Mouse (Mus musculus) midbrain, embryonic 10.5 days (tissue): ENCODE measurements around the gene Olfr959. TPM values are rescaled to one million over a fixed set of nuclear protein-coding genes. Genes with fewer than 3 reads are reported as not detected.

Experiments used
- DNase-seq: peaks from one replicate; pipeline ENCODE4 v3.0.0-alpha.2; 2017; ENCODE audit warnings: low spot score
- H3K27ac ChIP-seq: fragments of 300-500 bp; sonication (generic); replicated peaks from 2 replicates; pipeline ENCODE4 v1.5.1; 2016; ENCODE audit warnings: mild to moderate bottlenecking
- H3K27me3 ChIP-seq: fragments of 300-500 bp; sonication (generic); 2 replicates; pipeline ENCODE4 v1.6.1; 2016; ENCODE audit warnings: low read depth, mild to moderate bottlenecking; ENCODE audit not compliant: poor library complexity, severe bottlenecking
- H3K36me3 ChIP-seq: fragments of 300-500 bp; sonication (generic); 2 replicates; pipeline ENCODE4 v1.6.1; 2016; ENCODE audit warnings: mild to moderate bottlenecking, moderate library complexity
- H3K4me1 ChIP-seq: fragments of 300-500 bp; sonication (generic); 2 replicates; pipeline ENCODE4 v1.6.1; 2016
- H3K4me3 ChIP-seq: fragments of 300-500 bp; sonication (generic); 2 replicates; pipeline ENCODE4 v1.5.1; 2016; ENCODE audit warnings: mild to moderate bottlenecking, moderate library complexity
- H3K9me3 ChIP-seq: fragments of 300-500 bp; sonication (generic); replicated peaks from 2 replicates; pipeline ENCODE4 v1.6.1; 2016; ENCODE audit warnings: mild to moderate bottlenecking
- WGBS: fragments of 180-500 bp; shearing (Covaris S2); methylation state at CpG from one replicate; pipeline ENCODE4 v1.1.7; 2016; 5-methylcytosine and 5-hydroxymethylcytosine counted together
- polyA plus RNA-seq: library from polyadenylated mRNA; unstranded; fragments of >200 nt; fragmentation: Nextera tagmentation; extraction: Ambion mirVana; gene quantifications from 2 replicates; pipeline ENCODE4 v1.2.1, GENCODE M21; 2016

Olfr959 gene
- polyA plus RNA-seq, 1 experiment from 2014 or later, result not detected

GRCm38 (mm10) chr9:39553946-39554345 lies 21.4 kb downstream of the Olfr959 start, which contains the start of gene Olfr958:
TSS of gene Olfr958 (minus strand) at chr9:39554054.
- Histone ChIP-seq H3K36me3 (no peaks in the 10 kb centered on the region), H3K9me3 (no peaks in the 10 kb centered on the region), H3K4me1 (peaks cover 10% of the 10 kb centered on the region), H3K4me3 (no peak within 1 kb of the TSS), H3K27ac (no peak within 1 kb of the TSS), H3K27me3 (no peaks in the 10 kb centered on the region)
- DNase-seq, result no peak
- 80% methylated on average over 2 of the region's 2 CpGs for WGBS

DNA sequence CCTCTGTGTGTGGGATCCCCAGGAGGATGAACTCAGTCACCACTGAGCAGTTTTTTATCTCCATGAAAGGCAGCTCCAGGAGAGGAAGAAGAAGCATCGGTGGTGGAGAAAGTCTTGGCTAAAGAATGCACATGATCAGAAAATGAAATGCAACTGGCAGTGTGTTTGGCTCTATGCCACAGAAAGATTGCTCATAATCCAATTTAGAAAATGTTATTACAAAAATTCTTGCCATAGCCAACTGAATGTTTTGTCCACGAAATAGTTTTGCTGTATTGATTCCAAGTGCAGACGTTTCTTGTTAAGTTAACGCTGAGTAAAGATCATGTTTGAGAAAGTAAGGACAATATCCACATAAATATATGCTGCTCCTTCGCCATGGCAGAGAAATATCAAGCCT lies 24.6 kb downstream of the Olfr959 start:
- 91% methylated on average over 5 of the region's 5 CpGs for WGBS
- Histone ChIP-seq H3K9me3 (no peaks in the 10 kb centered on the region), H3K4me1 (no peaks in the 10 kb centered on the region), H3K27ac (no peak overlapping the region), H3K36me3 (no peaks in the 10 kb centered on the region), H3K4me3 (no peak overlapping the region), H3K27me3 (no peaks in the 10 kb centered on the region)
- DNase-seq, result no peak

DNA sequence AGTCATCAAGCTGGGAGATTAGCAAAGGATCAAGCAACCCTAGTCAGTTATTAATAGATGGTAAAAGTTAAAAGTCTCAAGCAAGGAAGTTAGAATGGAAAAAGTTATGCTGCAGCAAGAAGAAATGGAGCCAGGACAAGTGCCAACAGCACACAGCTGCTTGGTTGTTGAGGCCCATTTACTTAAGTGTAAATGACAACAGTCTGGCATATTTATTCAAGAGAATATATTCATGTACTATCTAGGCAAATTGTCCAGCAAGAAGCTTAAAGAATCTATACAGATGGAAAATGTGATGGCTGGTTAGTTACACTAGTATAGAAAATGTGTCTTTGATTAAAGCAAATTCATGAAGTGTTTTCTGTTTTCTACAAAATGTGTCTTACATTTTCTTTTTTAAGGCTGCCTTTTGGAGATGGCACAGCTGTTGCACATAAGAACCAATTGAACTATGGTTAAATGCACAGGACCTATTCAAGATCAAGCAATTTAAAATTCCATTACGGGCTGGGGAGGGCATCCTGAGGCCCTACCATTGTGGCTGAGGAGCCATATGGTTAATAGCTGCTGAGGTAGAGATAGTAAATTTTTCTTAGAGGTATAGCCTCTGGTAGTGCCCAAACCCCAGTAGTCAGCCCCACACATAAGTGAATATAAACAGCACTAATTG lies 51.6 kb downstream of the Olfr959 start:
- Histone ChIP-seq H3K27me3 (no peaks in the 10 kb centered on the region), H3K36me3 (no peaks in the 10 kb centered on the region), H3K4me3 (no peak overlapping the region), H3K9me3 (no peaks in the 10 kb centered on the region), H3K27ac (no peak overlapping the region), H3K4me1 (no peaks in the 10 kb centered on the region)
- DNase-seq, result no peak
- 95% methylated on average over 1 of the region's 1 CpGs for WGBS

Other genes with a start within 250 kb of the Olfr959 start
- not detected in 2 replicates for gene Olfr948, start 249.5 kb downstream of the Olfr959 start, polyA plus RNA-seq
- not detected in 2 replicates for gene Olfr951, start 188.2 kb downstream of the Olfr959 start, polyA plus RNA-seq
- not detected in 2 replicates for gene Olfr952, start 148.4 kb downstream of the Olfr959 start, polyA plus RNA-seq
- gene Olfr954, start 118.9 kb downstream of the Olfr959 start, polyA plus RNA-seq, result not detected in 2 replicates
- gene Olfr955, start 103.6 kb downstream of the Olfr959 start, polyA plus RNA-seq, result not detected in 2 replicates
- gene Olfr44, start 81.6 kb downstream of the Olfr959 start, polyA plus RNA-seq, result not detected in 2 replicates
- not detected in 2 replicates for gene Olfr957, start 59.8 kb downstream of the Olfr959 start, polyA plus RNA-seq
- gene Olfr958, start 21.5 kb downstream of the Olfr959 start, polyA plus RNA-seq, result not detected in 2 replicates
- 6.0 and 9.9 TPM in 2 replicates for gene AW551984, start 28.8 kb upstream of the Olfr959 start, polyA plus RNA-seq
- not detected in 2 replicates for gene Olfr148, start 35.1 kb upstream of the Olfr959 start, polyA plus RNA-seq
- not detected in 2 replicates for gene Olfr960, start 45.8 kb upstream of the Olfr959 start, polyA plus RNA-seq
- gene Olfr961, start 69.5 kb upstream of the Olfr959 start, polyA plus RNA-seq, result not detected in 2 replicates
- gene Olfr963, start 91.6 kb upstream of the Olfr959 start, polyA plus RNA-seq, result not detected in 2 replicates
- not detected in 2 replicates for gene Olfr149, start 131.5 kb upstream of the Olfr959 start, polyA plus RNA-seq
- gene Olfr965, start 135.8 kb upstream of the Olfr959 start, polyA plus RNA-seq, result not detected in 2 replicates
- gene Olfr150, start 155.4 kb upstream of the Olfr959 start, polyA plus RNA-seq, result not detected in 2 replicates
- not detected in 2 replicates for gene Olfr967, start 170.7 kb upstream of the Olfr959 start, polyA plus RNA-seq
- not detected in 2 replicates for gene Olfr968, start 207.7 kb upstream of the Olfr959 start, polyA plus RNA-seq
- gene Olfr969, start 215.4 kb upstream of the Olfr959 start, polyA plus RNA-seq, result not detected in 2 replicates
- not detected in 2 replicates for gene Olfr970, start 233.3 kb upstream of the Olfr959 start, polyA plus RNA-seq